Mouse (Mus musculus) layer of hippocampus, adult 11-12 months (tissue): ENCODE measurements around the gene Cacna1e.

Experiments
- DNase-seq: peaks from one replicate; pipeline ENCODE4 v3.0.0; 2022; ENCODE audit warnings: low spot score

Gene Cacna1e

DNA sequence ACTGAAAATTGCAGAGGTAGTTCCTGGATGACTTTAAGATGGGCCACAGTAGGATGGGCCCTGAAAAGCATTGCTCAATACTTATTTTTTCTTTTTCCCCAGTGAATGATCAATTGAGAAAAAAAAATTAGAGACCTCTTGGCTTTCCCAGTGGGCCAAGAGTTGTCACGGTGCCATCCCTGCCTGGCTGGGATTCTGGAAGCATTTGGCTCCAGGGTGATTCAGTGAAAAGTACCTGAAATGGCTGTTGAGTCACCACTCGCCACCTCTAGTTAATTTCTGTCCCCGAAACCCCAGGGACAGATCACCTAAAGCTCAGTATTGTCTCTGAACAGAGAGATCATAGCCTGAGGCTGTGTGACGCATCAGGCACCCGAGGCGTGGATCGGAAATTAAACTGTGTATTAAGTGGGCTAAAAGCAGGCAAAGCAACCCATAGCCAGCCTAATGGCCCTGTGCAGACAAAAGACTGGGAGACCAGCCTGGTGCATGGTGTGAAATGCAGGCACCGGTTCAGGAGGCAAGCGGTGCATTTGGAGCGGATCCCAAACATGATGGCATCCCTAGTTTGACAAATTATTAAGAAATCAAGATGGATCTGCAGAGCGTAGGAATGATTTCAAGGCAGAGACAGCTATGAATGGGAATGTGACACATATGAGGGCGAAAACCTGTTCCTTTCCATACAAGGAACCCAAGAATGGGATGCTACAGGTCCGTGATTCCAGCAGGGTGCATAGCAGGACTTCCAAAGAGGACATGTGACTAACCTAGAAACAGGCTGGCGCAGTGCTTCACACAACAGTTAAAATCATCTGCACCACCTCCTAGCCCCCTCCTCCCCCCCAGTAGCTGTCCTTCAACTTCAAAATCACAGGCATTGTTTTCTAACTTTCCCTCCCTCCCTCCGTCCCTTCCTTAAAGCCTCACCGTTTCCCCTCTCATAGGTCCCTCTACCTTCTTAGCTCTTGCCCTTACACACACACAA is 261.3 kb downstream of the Cacna1e start:
- no peak for DNase-seq

- no peak for DNase-seq
Measured at GRCm38 (mm10) chr1:154617743-154618455, 266.4 kb downstream of the Cacna1e start.

- DNase-seq: no peak
Measured at GRCm38 (mm10) chr1:154615759-154616158, 268.5 kb downstream of the Cacna1e start.

DNA sequence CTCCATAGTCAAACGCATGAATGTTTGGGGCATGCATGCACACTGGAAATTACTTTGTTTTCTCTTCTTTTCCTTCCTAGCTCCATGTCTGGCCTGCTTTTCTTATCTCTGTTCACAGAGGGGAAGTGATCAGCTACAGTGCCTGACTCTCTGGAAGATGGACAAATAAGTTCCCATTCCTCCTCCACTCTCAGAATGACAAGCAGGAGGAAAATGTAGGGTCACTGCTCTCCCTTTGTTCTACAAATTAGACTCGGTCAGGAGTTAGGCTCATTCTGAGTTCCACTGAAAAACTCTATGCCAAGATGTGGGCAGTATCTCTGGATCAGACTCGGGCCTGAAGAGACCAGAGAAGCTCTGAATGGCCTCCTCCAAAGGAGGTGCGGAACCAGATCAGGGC is 275.8 kb downstream of the Cacna1e start:
- no peak for DNase-seq

GRCm38 (mm10) chr1:154607406-154607805 is 276.9 kb downstream of the Cacna1e start:
- DNase-seq: no peak

GRCm38 (mm10) chr1:154605601-154606000 is 278.7 kb downstream of the Cacna1e start:
- DNase-seq: no peak

DNA sequence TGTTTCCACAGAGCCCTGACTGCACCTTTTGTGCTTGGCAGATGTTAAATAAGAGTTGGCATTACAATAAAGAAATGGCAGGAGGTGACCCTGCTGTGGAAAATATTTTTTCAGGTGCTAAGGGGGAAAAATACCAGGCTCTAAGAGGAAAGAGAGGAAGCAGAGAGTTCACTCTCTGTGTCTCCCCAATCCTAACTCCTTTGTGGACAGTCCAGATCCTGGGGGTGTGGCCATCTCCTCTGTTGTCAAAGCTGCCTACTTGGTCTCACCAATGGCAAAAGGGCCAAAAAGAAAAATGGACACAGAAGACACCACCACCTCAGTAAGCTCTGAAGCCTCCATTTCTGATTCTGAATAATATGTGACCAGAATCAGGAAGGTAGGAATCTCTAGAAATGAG is 280.5 kb downstream of the Cacna1e start:
- DNase-seq: no peak

GRCm38 (mm10) chr1:154602531-154602930 is 281.8 kb downstream of the Cacna1e start:
- no peak for DNase-seq

DNA sequence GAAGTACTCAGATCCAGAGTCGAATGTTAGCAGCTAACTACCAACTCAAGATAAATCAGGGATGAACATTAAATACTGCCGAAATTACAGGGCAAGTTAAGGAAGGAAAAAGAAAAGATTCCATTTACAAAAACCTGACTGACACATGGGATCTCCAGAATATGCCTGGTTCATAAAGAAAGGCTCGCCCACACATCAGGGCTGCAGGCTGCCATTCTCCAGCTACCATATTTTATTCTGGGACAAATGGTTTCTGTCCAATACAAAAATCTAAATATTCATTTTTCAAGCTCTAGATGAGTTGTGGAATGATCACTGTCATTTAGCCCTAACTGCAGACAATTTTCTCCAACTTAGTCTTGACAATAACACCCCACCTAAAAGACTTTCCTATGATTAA is 301.8 kb downstream of the Cacna1e start:
- no peak for DNase-seq

- no peak for DNase-seq
Measured at GRCm38 (mm10) chr1:154579929-154580328, 304.4 kb downstream of the Cacna1e start.

GRCm38 (mm10) chr1:154578748-154579147 is 305.6 kb downstream of the Cacna1e start:
- no peak for DNase-seq

- no peak for DNase-seq
Measured at GRCm38 (mm10) chr1:154576418-154576817, 307.9 kb downstream of the Cacna1e start.

DNA sequence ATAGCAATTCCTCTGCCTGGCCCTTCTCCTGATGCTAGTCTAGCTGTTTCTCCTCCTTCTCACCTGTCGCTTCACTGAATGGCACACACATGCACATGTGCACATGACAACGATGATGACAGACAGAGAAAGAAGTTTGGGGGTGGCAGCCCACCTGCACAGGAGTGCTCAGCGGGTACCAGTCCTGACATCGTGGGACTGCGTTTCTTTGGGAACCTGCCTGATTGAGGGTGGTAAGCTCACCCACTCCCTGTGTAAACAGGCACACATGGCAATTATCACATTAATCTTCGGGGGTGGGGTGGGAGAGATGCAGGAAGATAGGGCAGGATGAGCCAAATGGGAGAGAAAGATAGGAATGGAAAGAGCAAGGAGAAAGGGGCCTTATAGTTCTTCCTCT is 318.3 kb downstream of the Cacna1e start:
- peak; percentile 30 for DNase-seq

- no peak for DNase-seq
Measured at GRCm38 (mm10) chr1:154555811-154556210, 328.5 kb downstream of the Cacna1e start.

DNA sequence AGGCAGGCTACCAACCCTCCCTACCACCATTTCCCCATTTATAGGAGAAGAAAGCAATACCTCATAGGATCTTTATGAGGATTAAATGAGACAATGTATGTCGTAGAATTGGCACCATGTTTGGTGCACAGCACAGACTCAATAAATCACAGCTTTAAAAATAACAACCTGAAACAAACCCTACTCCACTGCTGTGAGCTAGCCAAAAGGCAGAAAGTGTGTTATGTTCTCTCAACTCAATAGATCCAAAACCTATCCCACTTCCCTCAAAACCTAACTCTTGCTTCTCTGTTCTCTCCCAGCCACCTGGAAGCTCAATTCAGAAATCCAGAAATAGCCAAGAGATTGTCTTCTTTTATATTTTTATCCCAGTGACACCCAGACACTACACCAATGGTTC is 331.2 kb downstream of the Cacna1e start:
- no peak for DNase-seq

DNA sequence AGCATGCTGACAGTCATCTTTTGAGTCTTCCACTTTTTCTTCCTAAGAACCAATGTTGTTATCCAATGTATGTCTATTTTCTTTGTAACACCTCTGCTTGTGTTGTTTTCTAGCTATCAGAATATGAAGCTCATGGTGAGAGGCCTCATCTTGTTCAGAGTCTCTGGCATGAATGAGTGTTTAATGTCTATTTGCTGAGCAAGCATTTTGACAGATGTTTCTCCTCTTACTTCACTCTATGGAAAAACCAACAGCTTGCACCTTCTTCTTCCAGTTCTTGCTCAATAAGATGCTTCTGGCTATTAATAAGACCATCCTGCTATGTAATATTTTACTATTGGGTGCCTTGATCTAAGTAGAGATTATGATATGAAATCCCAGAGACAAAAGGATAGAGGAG is 346.9 kb downstream of the Cacna1e start:
- no peak for DNase-seq

- no peak for DNase-seq
Measured at GRCm38 (mm10) chr1:154536763-154537162, 347.5 kb downstream of the Cacna1e start.

DNA sequence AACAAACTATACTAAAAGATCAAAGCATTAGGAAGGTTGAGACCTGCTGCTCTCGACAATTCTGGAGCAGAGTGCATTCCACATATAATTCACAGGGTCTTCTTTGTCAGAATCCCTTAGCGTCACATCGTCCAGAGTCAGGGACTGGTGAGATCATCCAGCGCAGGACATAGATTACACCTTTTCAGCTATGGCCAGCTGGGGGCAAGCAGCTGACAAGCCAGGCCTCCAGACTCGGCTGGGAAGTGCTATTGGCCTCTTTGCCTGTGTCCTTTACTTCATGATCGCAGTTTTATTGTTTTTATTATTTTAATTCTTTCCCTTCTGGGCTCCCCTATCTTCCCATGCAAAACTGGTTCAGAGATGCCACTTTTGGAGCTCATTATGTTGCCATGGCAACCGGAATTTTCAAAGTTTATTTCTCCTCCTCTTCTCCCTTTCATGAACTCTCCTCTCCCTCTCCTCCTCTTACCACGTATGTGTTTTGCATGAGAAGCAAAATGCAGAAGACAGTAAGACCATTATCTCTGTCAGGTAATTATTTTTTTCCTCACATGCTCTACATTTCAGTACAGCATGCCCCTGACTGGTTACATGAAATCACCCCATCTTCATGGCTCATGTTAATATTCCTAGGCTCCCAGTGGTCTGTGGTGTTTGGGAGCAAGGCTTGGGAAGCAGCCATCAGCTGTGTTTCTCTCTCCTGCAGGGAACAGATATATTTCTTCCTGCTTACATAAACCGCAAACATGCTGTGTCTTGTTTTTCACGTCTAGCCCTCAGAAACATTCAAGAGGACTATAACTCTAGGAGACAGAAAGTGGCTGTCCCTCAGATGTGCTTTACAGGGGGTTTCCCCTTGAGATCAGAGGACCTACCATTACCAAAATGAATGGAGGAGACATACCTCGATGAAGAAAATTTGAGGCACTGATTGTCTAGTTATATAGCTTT is 351.0 kb downstream of the Cacna1e start:
- DNase-seq: peak; percentile 61

- DNase-seq: peak; percentile 18
Measured at GRCm38 (mm10) chr1:154529666-154530065, 354.6 kb downstream of the Cacna1e start.

DNA sequence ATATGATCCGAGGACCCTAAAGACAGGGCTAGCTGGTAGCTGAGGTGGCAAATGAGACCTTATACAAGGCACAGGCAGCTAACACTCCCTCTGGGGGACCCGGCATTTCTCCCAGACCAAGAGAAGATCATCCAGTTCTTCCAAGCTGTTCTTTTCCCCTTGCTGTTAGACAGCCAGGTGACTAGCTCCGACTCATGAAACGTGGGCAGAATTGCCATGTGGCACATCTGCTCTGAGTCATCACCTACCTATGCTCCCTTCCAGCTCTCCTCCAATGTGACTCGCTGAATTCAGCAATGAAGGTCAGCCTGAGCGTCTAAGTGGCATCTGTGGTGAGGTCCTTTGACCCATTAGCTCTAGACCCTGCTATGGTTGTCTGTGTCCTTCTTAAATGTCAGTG is 355.5 kb downstream of the Cacna1e start:
- DNase-seq: no peak

- DNase-seq: no peak
Measured at GRCm38 (mm10) chr1:154520715-154521114, 363.6 kb downstream of the Cacna1e start.

- no peak for DNase-seq
Measured at GRCm38 (mm10) chr1:154515350-154515749, 369.0 kb downstream of the Cacna1e start.
